Mouse (Mus musculus) liver, postnatal 0 days (tissue): Measurements from ENCODE around the gene Col4a1.

Experiments
- CTCF ChIP-seq: sonication (generic); IDR thresholded peaks from 2 replicates; pipeline ENCODE4 v1.5.1; 2016; ENCODE audit warnings: antibody characterized with exemption, low read depth
- EP300 ChIP-seq: IDR thresholded peaks from 2 replicates; pipeline ENCODE4 v1.6.1; 2016; ENCODE audit warnings: antibody characterized with exemption, low read depth, mild to moderate bottlenecking

- TF ChIP-seq CTCF (no peak), EP300 (no peak)
Observed at GRCm38 (mm10) chr8:11182148-11182484, 130.5 kb downstream of the Col4a1 start.
